Mouse (Mus musculus): ENCODE measurements at regions not wholly inside any gene's neighbourhood (a gene's known extent, or its start where the extent isn't known, plus 50 kb on each side); places are given as distances from the start of the nearest gene placed in this dataset.

- ATAC-seq (replicated peaks) = no peak
- 88% methylated on average over 4 of the region's 4 CpGs for WGBS
- H3K4me3 ChIP-seq = no peak overlapping the region
- no peak overlapping the region for H3K27ac ChIP-seq (replicated peaks)
- no peaks in the 10 kb centered on the region for H3K9me3 ChIP-seq
- H3K4me1 ChIP-seq = peaks cover 5% of the 10 kb centered on the region; the same call in 1 of the 2 replicates
- no peak overlapping the region for H3K4me2 ChIP-seq (replicated peaks)
- H3K9ac ChIP-seq (replicated peaks) = no peak overlapping the region
- H3K27me3 ChIP-seq = no peaks in the 10 kb centered on the region
- H3K36me3 ChIP-seq = no peaks in the 10 kb centered on the region
These were observed 316.1 kb upstream of the Slc24a5 start for GRCm38 (mm10) chr2:124751832-124752231.

- H3K4me3 ChIP-seq = no peak overlapping the region
- no peaks in the 10 kb centered on the region for H3K9me3 ChIP-seq
- ATAC-seq (replicated peaks) = no peak
- 84% methylated on average over 5 of the region's 5 CpGs for WGBS
- H3K27ac ChIP-seq (replicated peaks) = no peak overlapping the region
- H3K27me3 ChIP-seq = no peaks in the 10 kb centered on the region
- H3K36me3 ChIP-seq = no peaks in the 10 kb centered on the region
- no peak overlapping the region for H3K9ac ChIP-seq (replicated peaks)
- H3K4me2 ChIP-seq (replicated peaks) = no peak overlapping the region
- H3K4me1 ChIP-seq = no peaks in the 10 kb centered on the region
These were observed 314.2 kb upstream of the Slc24a5 start for GRCm38 (mm10) chr2:124753717-124754116.

GRCm38 (mm10) chr2:124755244-124755643, 312.7 kb upstream of the Slc24a5 start:
- H3K27ac ChIP-seq (replicated peaks) = no peak overlapping the region
- 94% methylated on average over 4 of the region's 4 CpGs for WGBS
- H3K9ac ChIP-seq (replicated peaks) = no peak overlapping the region
- no peak overlapping the region for H3K4me3 ChIP-seq
- no peaks in the 10 kb centered on the region for H3K27me3 ChIP-seq
- no peak overlapping the region for H3K4me2 ChIP-seq (replicated peaks)
- no peak for ATAC-seq (replicated peaks)
- no peaks in the 10 kb centered on the region for H3K9me3 ChIP-seq
- H3K4me1 ChIP-seq = no peaks in the 10 kb centered on the region
- no peaks in the 10 kb centered on the region for H3K36me3 ChIP-seq

GRCm38 (mm10) chr2:124758992-124759391, 308.9 kb upstream of the Slc24a5 start:
- H3K27me3 ChIP-seq = no peaks in the 10 kb centered on the region
- no peak overlapping the region for H3K4me2 ChIP-seq (replicated peaks)
- peaks cover under 1% of the 10 kb centered on the region; the same call in 1 of the 2 replicates for H3K4me1 ChIP-seq
- H3K36me3 ChIP-seq = no peaks in the 10 kb centered on the region
- no peak overlapping the region for H3K4me3 ChIP-seq
- WGBS = 89% methylated on average over 2 of the region's 2 CpGs
- H3K9me3 ChIP-seq = no peaks in the 10 kb centered on the region
- ATAC-seq (replicated peaks) = no peak
- no peak overlapping the region for H3K9ac ChIP-seq (replicated peaks)
- no peak overlapping the region for H3K27ac ChIP-seq (replicated peaks)

- Histone ChIP-seq H3K4me3 (no peak overlapping the region), H3K9ac (replicated peaks) (no peak overlapping the region), H3K36me3 (no peaks in the 10 kb centered on the region), H3K9me3 (no peaks in the 10 kb centered on the region), H3K27me3 (no peaks in the 10 kb centered on the region), H3K4me1 (peaks cover 4% of the 10 kb centered on the region; the same call in 1 of the 2 replicates), H3K4me2 (replicated peaks) (no peak overlapping the region), H3K27ac (replicated peaks) (no peak overlapping the region)
- WGBS = 81% methylated on average over 7 of the region's 7 CpGs
- ATAC-seq (replicated peaks) = no peak
These were observed 304.3 kb upstream of the Slc24a5 start for GRCm38 (mm10) chr2:124763650-124764049.

- no peak overlapping the region for H3K9ac ChIP-seq (replicated peaks)
- H3K9me3 ChIP-seq = no peaks in the 10 kb centered on the region
- no peak overlapping the region for H3K27ac ChIP-seq (replicated peaks)
- peak; percentile 29; the same call in 1 of the 2 replicates for ATAC-seq (replicated peaks)
- WGBS = 12% methylated on average over 10 of the region's 10 CpGs
- H3K27me3 ChIP-seq = no peaks in the 10 kb centered on the region
- no peaks in the 10 kb centered on the region for H3K36me3 ChIP-seq
- H3K4me3 ChIP-seq = no peak overlapping the region
- peaks cover 4% of the 10 kb centered on the region; the same call in 1 of the 2 replicates for H3K4me1 ChIP-seq
- H3K4me2 ChIP-seq (replicated peaks) = no peak overlapping the region
These were observed 303.6 kb upstream of the Slc24a5 start for GRCm38 (mm10) chr2:124764186-124764910.

GRCm38 (mm10) chr2:124769267-124769967, 298.5 kb upstream of the Slc24a5 start:
- WGBS = 88% methylated on average over 6 of the region's 6 CpGs
- Histone ChIP-seq H3K9me3 (no peaks in the 10 kb centered on the region), H3K36me3 (no peaks in the 10 kb centered on the region), H3K4me1 (no peaks in the 10 kb centered on the region; the same call in 1 of the 2 replicates), H3K9ac (replicated peaks) (no peak overlapping the region), H3K27ac (replicated peaks) (no peak overlapping the region), H3K4me2 (replicated peaks) (no peak overlapping the region), H3K27me3 (no peaks in the 10 kb centered on the region), H3K4me3 (no peak overlapping the region)
- no peak for ATAC-seq (replicated peaks)

GRCm38 (mm10) chr2:124770028-124770427, 297.9 kb upstream of the Slc24a5 start:
- no peak overlapping the region for H3K9ac ChIP-seq (replicated peaks)
- no peaks in the 10 kb centered on the region for H3K27me3 ChIP-seq
- H3K4me3 ChIP-seq = no peak overlapping the region
- no peaks in the 10 kb centered on the region for H3K36me3 ChIP-seq
- WGBS = 74% methylated on average over 2 of the region's 2 CpGs
- ATAC-seq (replicated peaks) = no peak
- no peaks in the 10 kb centered on the region for H3K9me3 ChIP-seq
- H3K4me1 ChIP-seq = no peaks in the 10 kb centered on the region
- H3K27ac ChIP-seq (replicated peaks) = no peak overlapping the region
- H3K4me2 ChIP-seq (replicated peaks) = no peak overlapping the region

GRCm38 (mm10) chr2:124772055-124772708, 295.7 kb upstream of the Slc24a5 start:
- Histone ChIP-seq H3K9me3 (no peaks in the 10 kb centered on the region), H3K4me2 (replicated peaks) (no peak overlapping the region), H3K27ac (replicated peaks) (no peak overlapping the region), H3K4me3 (no peak overlapping the region), H3K36me3 (no peaks in the 10 kb centered on the region), H3K27me3 (no peaks in the 10 kb centered on the region), H3K9ac (replicated peaks) (no peak overlapping the region), H3K4me1 (no peaks in the 10 kb centered on the region)
- WGBS = 60% methylated on average over 11 of the region's 11 CpGs
- no peak for ATAC-seq (replicated peaks)

GRCm38 (mm10) chr2:124775737-124776136, 292.2 kb upstream of the Slc24a5 start:
- WGBS = 80% methylated on average over 3 of the region's 3 CpGs
- ATAC-seq (replicated peaks) = no peak
- H3K9me3 ChIP-seq = no peaks in the 10 kb centered on the region
- H3K4me2 ChIP-seq (replicated peaks) = no peak overlapping the region
- H3K27ac ChIP-seq (replicated peaks) = no peak overlapping the region
- H3K36me3 ChIP-seq = no peaks in the 10 kb centered on the region
- no peak overlapping the region for H3K4me3 ChIP-seq
- no peak overlapping the region for H3K9ac ChIP-seq (replicated peaks)
- H3K4me1 ChIP-seq = no peaks in the 10 kb centered on the region
- H3K27me3 ChIP-seq = no peaks in the 10 kb centered on the region

- Histone ChIP-seq H3K4me2 (replicated peaks) (no peak overlapping the region), H3K36me3 (no peaks in the 10 kb centered on the region), H3K9me3 (no peaks in the 10 kb centered on the region), H3K4me1 (peaks cover 19% of the 10 kb centered on the region), H3K9ac (replicated peaks) (no peak overlapping the region), H3K27me3 (no peaks in the 10 kb centered on the region), H3K27ac (replicated peaks) (peak overlapping the region; percentile 41; the same call in 1 of the 2 replicates), H3K4me3 (no peak overlapping the region)
- peak; percentile 86 for ATAC-seq (replicated peaks)
- 15% methylated on average over 7 of the region's 7 CpGs for WGBS
These were observed 275.3 kb upstream of the Slc24a5 start for GRCm38 (mm10) chr2:124792633-124793036.

- no peak for ATAC-seq (replicated peaks)
- 82% methylated on average over 8 of the region's 8 CpGs for WGBS
These were observed 256.2 kb upstream of the Slc24a5 start for GRCm38 (mm10) chr2:124811709-124812108.

More at GRCm38 (mm10) chr2:124811709-124812108, 256.2 kb upstream of the Slc24a5 start:
- no peak overlapping the region for H3K4me3 ChIP-seq
- H3K9ac ChIP-seq (replicated peaks) = no peak overlapping the region
- H3K27ac ChIP-seq (replicated peaks) = no peak overlapping the region
- no peaks in the 10 kb centered on the region for H3K36me3 ChIP-seq
- no peaks in the 10 kb centered on the region for H3K4me1 ChIP-seq
- no peaks in the 10 kb centered on the region for H3K27me3 ChIP-seq
- H3K4me2 ChIP-seq (replicated peaks) = no peak overlapping the region
- H3K9me3 ChIP-seq = no peaks in the 10 kb centered on the region

All from forebrain, embryonic 15.5 days (tissue).